Mouse (Mus musculus) stomach, embryonic 14.5 days (tissue): ENCODE data around the gene Nfu1. TPM values are rescaled to one million over a fixed set of nuclear protein-coding genes. Genes with fewer than 3 reads are reported as not detected.
"Not testable (repeated sequence)": the region's sequence is repeated elsewhere in the genome, so short reads cannot be mapped to it uniquely, and the experiment has no call there.

Experiments used
- ATAC-seq: fragments of 200-750 bp; cut with Nextera tagmentation; 2 replicates; pipeline ENCODE4 v1.8.0; 2017; ENCODE audit warnings: low read depth, moderate TSS enrichment; ENCODE audit not compliant: insufficient number of reproducible peaks, insufficient read depth, low FRiP score
- H3K27ac ChIP-seq: fragments of 300-500 bp; sonication (generic); 2 replicates; pipeline ENCODE4 v1.5.1; 2014; ENCODE audit warnings: mild to moderate bottlenecking, low read length, moderate library complexity, mixed read lengths
- H3K27me3 ChIP-seq: fragments of 300-500 bp; sonication (generic); 2 replicates; pipeline ENCODE4 v1.6.1; 2014; ENCODE audit warnings: low read length, control low read depth, mixed read lengths; ENCODE audit not compliant: control insufficient read depth, insufficient read depth
- H3K36me3 ChIP-seq: fragments of 300-500 bp; sonication (generic); 2 replicates; pipeline ENCODE4 v1.6.1; 2014; ENCODE audit warnings: mild to moderate bottlenecking, control low read depth, low read length, moderate library complexity, mixed read lengths; ENCODE audit not compliant: control insufficient read depth, insufficient read depth
- H3K4me1 ChIP-seq: fragments of 300-500 bp; sonication (generic); 2 replicates; pipeline ENCODE4 v1.6.1; 2014; ENCODE audit warnings: low read length, control low read depth, mixed read lengths; ENCODE audit not compliant: control insufficient read depth, insufficient read depth
- H3K4me2 ChIP-seq: fragments of 300-500 bp; sonication (generic); replicated peaks from 2 replicates; pipeline ENCODE4 v1.6.1; 2014; ENCODE audit warnings: low read depth, low read length, control low read depth
- H3K4me3 ChIP-seq: fragments of 300-500 bp; sonication (generic); 2 replicates; pipeline ENCODE4 v1.5.1; 2014; ENCODE audit warnings: low read depth, low read length, control low read depth
- H3K9ac ChIP-seq: fragments of 300-500 bp; sonication (generic); replicated peaks from 2 replicates; pipeline ENCODE4 v1.6.1; 2014; ENCODE audit warnings: low read depth, mild to moderate bottlenecking, control low read depth, low read length, moderate library complexity, mixed read lengths
- H3K9me3 ChIP-seq: fragments of 300-500 bp; sonication (generic); 2 replicates; pipeline ENCODE4 v1.6.1; 2016; ENCODE audit warnings: low read depth, low read length, control low read depth; ENCODE audit not compliant: control insufficient read depth
- WGBS: fragments of 180-500 bp; shearing (Covaris S2); extraction: QIAGEN DNeasy Blood & Tissue Kit; methylation state at CpG from one replicate; pipeline ENCODE4 v1.1.7; 2014; 5-methylcytosine and 5-hydroxymethylcytosine counted together
- polyA plus RNA-seq: library from polyadenylated mRNA; unstranded; fragments of >200 nt; fragmentation: Nextera tagmentation; extraction: Ambion mirVana; gene quantifications from 2 replicates; pipeline ENCODE4 v1.2.1, GENCODE M21; 2014

Gene Nfu1
- polyA plus RNA-seq, 1 experiment from 2014 or later: 100 TPM

DNA sequence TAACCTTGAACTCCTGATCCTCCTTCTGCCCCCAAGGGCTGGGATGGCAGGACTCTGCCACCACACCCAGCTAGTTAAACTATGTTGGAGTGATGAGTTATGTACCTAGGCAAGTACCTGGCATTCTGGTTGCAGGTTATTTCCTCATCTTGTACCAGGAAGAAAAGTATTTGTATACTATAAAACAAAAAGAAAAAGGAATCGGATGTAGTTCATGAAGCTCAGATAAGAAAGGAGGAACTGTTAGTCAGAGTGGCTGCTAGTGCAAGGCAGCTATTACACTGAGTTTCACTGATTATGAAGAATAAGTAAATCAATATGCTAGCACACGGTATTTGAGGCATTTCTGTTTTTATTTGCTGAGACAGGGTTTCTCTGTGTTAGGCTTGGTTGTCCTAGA is 35.9 kb downstream of the Nfu1 start:
- Histone ChIP-seq H3K4me3 (no peak overlapping the region), H3K4me2 (no peak overlapping the region), H3K9ac (no peak overlapping the region), H3K36me3 (peaks cover 2% of the 10 kb centered on the region; the same call in 1 of the 2 replicates), H3K4me1 (peaks cover 8% of the 10 kb centered on the region), H3K27ac (no peak overlapping the region), H3K9me3 (no peaks in the 10 kb centered on the region), H3K27me3 (no peaks in the 10 kb centered on the region)
- no peak for ATAC-seq
- WGBS: 78% methylated on average over 2 of the region's 2 CpGs

DNA sequence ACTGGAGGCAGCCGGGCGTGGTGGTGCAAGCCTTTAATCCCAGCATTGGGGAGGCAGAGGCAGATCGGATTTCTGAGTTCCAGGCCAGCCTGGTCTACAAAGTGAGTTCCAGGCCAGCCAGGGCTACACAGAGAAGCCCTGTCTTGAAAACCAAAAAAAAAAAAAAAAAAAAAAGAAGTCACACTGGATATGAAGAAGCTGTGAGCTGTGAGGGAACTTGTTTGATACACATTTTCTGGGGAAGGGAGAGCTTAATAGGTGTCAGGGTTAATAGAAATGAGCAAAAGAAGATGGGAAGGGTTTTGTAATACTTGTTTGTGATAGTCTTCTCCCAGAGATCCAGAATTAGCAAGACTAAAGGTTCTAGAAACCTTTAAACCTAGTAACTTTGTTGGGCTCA is 36.5 kb downstream of the Nfu1 start:
- H3K4me2 ChIP-seq: no peak overlapping the region
- no peak overlapping the region for H3K4me3 ChIP-seq
- H3K9me3 ChIP-seq: no peaks in the 10 kb centered on the region
- ATAC-seq: no peak
- H3K36me3 ChIP-seq: peaks cover 2% of the 10 kb centered on the region; the same call in 1 of the 2 replicates
- H3K27ac ChIP-seq: no peak overlapping the region
- no peak overlapping the region for H3K9ac ChIP-seq
- WGBS: 71% methylated on average over 3 of the region's 3 CpGs
- H3K4me1 ChIP-seq: peaks cover 8% of the 10 kb centered on the region
- H3K27me3 ChIP-seq: no peaks in the 10 kb centered on the region

GRCm38 (mm10) chr6:87048712-87049111 is 39.7 kb downstream of the Nfu1 start:
- not testable (repeated sequence) for H3K27me3 ChIP-seq, H3K9me3 ChIP-seq, H3K4me3 ChIP-seq, H3K4me1 ChIP-seq, ATAC-seq, H3K4me2 ChIP-seq, H3K27ac ChIP-seq, H3K9ac ChIP-seq
- H3K36me3 ChIP-seq: peaks cover 21% of the 10 kb centered on the region
- WGBS: 95% methylated on average over 7 of the region's 7 CpGs

GRCm38 (mm10) chr6:87051886-87052425 is 42.9 kb downstream of the Nfu1 start:
- Histone ChIP-seq H3K36me3 (peaks cover 41% of the 10 kb centered on the region), H3K27ac (no peak overlapping the region), H3K4me3 (no peak overlapping the region), H3K4me1 (no peaks in the 10 kb centered on the region), H3K4me2 (no peak overlapping the region), H3K9me3 (no peaks in the 10 kb centered on the region), H3K9ac (no peak overlapping the region), H3K27me3 (no peaks in the 10 kb centered on the region)
- no peak for ATAC-seq
- WGBS: 87% methylated on average over 10 of the region's 10 CpGs

DNA sequence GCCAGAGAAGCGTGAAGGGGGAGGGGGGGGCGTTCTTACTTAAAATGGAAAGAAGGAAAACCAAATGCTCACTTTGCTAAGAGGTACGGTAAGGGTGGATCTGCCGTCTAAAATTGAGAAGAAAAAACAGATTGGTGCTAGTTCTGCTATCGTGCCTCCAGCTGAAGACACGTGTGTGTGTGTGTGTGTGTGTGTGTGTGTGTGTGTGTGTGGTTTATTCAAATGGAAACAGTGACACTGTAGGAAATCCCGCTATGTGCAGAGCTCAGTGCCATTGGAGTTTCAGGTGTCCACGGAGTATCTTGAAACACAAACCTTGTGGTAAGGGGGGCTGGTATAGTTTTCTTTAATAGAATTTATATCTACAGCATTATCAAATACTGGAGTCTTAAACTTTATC is 45.2 kb downstream of the Nfu1 start:
- no peak overlapping the region for H3K27ac ChIP-seq

GRCm38 (mm10) chr6:87059754-87060153 is 50.7 kb downstream of the Nfu1 start:
- no peak for ATAC-seq
- no peaks in the 10 kb centered on the region for H3K27me3 ChIP-seq
- peaks cover 74% of the 10 kb centered on the region for H3K36me3 ChIP-seq
- H3K27ac ChIP-seq: no peak overlapping the region
- H3K4me2 ChIP-seq: no peak overlapping the region
- WGBS: 91% methylated on average over 1 of the region's 1 CpGs
- H3K9ac ChIP-seq: no peak overlapping the region
- H3K4me3 ChIP-seq: no peak overlapping the region
- no peaks in the 10 kb centered on the region for H3K9me3 ChIP-seq
- no peaks in the 10 kb centered on the region for H3K4me1 ChIP-seq

More for the DNA sequence above, 45.2 kb downstream of the Nfu1 start:
- no peak for ATAC-seq
- no peaks in the 10 kb centered on the region for H3K9me3 ChIP-seq
- no peaks in the 10 kb centered on the region for H3K27me3 ChIP-seq
- H3K4me2 ChIP-seq: no peak overlapping the region
- no peak overlapping the region for H3K4me3 ChIP-seq
- 89% methylated on average over 8 of the region's 8 CpGs for WGBS
- peaks cover 61% of the 10 kb centered on the region for H3K36me3 ChIP-seq
- H3K4me1 ChIP-seq: no peaks in the 10 kb centered on the region
- H3K9ac ChIP-seq: no peak overlapping the region

- Histone ChIP-seq H3K4me3 (no peak overlapping the region), H3K4me1 (no peaks in the 10 kb centered on the region), H3K9me3 (no peaks in the 10 kb centered on the region), H3K36me3 (peaks cover 76% of the 10 kb centered on the region), H3K27ac (no peak overlapping the region), H3K4me2 (no peak overlapping the region), H3K9ac (no peak overlapping the region), H3K27me3 (no peaks in the 10 kb centered on the region)
- no peak for ATAC-seq
- WGBS: 91% methylated on average over 4 of the region's 4 CpGs
Measured at GRCm38 (mm10) chr6:87063586-87063985, 54.5 kb downstream of the Nfu1 start.

GRCm38 (mm10) chr6:87068209-87068608 is 59.2 kb downstream of the Nfu1 start:
- Histone ChIP-seq H3K9ac (no peak overlapping the region), H3K4me3 (no peak overlapping the region), H3K4me2 (no peak overlapping the region), H3K9me3 (no peaks in the 10 kb centered on the region), H3K27ac (no peak overlapping the region), H3K4me1 (no peaks in the 10 kb centered on the region), H3K36me3 (peaks cover 79% of the 10 kb centered on the region), H3K27me3 (no peaks in the 10 kb centered on the region)
- no peak for ATAC-seq
- WGBS: 90% methylated on average over 2 of the region's 2 CpGs

DNA sequence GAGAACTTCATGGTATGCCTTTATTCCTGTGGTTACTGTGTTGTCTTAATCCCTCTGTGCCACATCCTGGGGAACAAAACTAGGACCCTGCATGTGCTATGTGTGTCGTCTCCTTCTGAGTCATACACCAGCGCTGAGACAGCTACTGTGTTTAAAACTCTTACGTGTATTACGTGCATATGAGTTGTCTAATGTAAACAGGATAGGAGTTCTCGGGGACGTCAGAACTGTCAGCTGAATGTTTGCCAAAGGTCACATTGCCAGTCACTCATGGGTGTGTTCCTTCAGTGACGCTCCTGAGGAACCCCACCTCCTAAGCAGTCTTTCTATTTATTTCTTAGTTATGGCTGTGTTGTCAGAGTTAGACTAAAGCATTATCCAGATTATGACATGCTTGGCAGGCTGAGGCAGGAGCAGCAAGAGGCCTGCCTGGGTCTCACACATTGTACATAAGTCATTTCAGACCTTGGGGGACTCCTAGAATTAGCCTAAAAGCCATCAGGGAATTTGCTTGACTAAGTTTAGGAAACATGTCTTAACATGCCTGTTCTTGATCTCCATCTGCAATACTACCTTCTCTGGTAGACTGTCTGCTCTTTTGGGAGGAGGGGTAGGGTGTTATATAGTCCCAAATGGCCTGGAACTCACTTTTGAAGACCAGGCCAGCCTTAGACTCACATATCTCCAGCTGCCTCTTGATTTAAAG is 60.3 kb downstream of the Nfu1 start:
- Histone ChIP-seq H3K27ac (no peak overlapping the region), H3K9ac (no peak overlapping the region), H3K4me2 (no peak overlapping the region), H3K9me3 (no peaks in the 10 kb centered on the region), H3K4me1 (no peaks in the 10 kb centered on the region), H3K36me3 (peaks cover 79% of the 10 kb centered on the region), H3K27me3 (no peaks in the 10 kb centered on the region), H3K4me3 (no peak overlapping the region)
- 43% methylated on average over 7 of the region's 7 CpGs for WGBS
- no peak for ATAC-seq
